Mouse (Mus musculus) C2C12 (cell line): ENCODE data around the gene Rnf25.

ENCODE experiments used
- CEBPB ChIP-seq: IDR thresholded peaks from one replicate; pipeline ENCODE4 v1.6.1; 2011; ENCODE audit warnings: low read depth, mild to moderate bottlenecking, control low read depth, moderate library complexity
- CTCF ChIP-seq: IDR thresholded peaks from one replicate; pipeline ENCODE4 v1.5.1; 2011; ENCODE audit not compliant: control insufficient read depth, insufficient read depth, insufficient read length
- MYOD1 ChIP-seq: IDR thresholded peaks from one replicate; pipeline ENCODE4 v1.6.1; 2011; ENCODE audit warnings: low read depth; ENCODE audit not compliant: control insufficient read depth, insufficient read length

- TF ChIP-seq CEBPB (no peak), CTCF (no peak), MYOD1 (no peak)
Measured at GRCm38 (mm10) chr1:74626076-74626475, 24.9 kb upstream of the Rnf25 start.
